Mouse (Mus musculus): ENCODE measurements around the gene Mtrf1l. TPM values are rescaled to one million over a fixed set of nuclear protein-coding genes. Genes with fewer than 3 reads are reported as not detected.
A peak's percentile ranks its signal among the peaks of the same experiment; 100 is the strongest.

Gene Mtrf1l
- total RNA-seq, 1 experiment from 2014 or later, result 8.6 TPM

DNA sequence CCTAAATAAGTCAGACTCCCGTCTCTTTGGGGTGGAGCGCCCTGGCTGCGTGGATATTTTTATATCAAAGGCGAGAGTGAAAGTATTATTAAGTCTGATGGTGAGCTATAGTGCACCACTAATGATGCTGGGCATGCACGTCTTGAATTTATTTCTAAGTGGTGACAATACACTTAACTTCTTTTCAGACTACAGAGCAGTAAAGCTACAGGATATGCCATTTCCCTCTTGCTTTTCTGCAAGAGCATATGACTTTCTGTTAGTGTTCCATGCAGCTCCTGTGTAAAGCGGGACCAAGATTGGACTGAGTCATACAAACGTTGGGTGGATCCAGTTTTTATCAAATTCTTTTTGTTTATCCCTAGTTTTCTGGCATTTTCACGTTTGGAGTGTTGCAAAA, 17.3 kb downstream of the Mtrf1l start:
- ATAC-seq (replicated peaks; ENCODE audit: insufficient number of reproducible peaks, low FRiP score, low TSS enrichment, poor library complexity, severe bottlenecking), result no peak

- peak; percentile 89 for ATAC-seq (replicated peaks; ENCODE audit: insufficient number of reproducible peaks, low FRiP score, low TSS enrichment, poor library complexity, severe bottlenecking)
Measured at GRCm38 (mm10) chr10:5805731-5806307, 17.9 kb downstream of the Mtrf1l start.

DNA sequence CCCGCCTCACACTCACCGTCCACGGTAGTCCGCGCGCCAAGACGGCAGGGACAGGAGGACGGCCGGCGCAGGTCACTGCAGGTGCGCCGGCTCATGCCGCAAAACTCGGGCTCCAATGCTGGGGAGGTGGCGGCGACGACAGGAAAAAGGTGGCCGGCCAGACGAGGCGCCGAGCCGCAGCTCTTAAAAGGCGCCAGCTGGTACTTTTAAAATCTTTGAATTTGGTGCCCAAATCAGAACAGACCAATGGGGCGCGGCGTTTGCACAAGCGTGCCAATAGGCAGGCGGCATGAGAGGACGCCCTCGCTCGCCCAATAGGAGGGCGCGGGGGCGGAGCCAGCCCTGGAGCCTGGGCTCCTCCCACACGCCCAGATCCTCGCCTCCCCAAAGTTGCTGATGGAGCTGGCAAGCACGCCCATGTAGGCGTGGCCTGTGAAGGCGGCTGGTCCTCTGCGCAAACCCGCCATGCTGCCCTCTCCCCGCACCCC, 18.4 kb downstream of the Mtrf1l start, which contains the start of gene Fbxo5:
TSS of gene Fbxo5 (minus strand) at position 358 of the 488 bp plus-strand sequence.
- ATAC-seq (replicated peaks; ENCODE audit: insufficient number of reproducible peaks, low FRiP score, low TSS enrichment, poor library complexity, severe bottlenecking), result peak; percentile 96

DNA sequence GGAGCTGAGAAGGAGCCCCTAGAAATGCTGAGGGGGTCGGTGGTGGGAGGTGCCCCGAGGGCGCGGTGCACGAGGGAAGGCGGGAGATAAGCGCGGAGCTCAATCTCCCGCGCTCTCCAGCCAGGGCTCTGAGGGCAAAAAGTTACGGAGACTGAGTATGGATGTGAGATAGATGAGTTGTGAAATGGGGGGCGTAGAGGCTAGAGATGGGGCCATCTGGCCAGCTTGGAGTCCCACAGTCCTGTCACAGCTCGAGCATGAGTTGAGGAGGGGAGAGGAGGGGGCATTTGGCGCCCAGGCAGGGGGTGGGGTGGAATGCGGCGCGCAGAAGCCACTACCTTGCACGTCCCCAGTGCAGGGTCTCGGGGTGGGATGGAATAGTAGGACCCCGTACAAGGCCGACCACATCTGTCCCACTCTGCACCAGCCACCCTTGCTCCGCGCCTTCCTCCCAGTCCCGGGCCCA, 19.0 kb downstream of the Mtrf1l start:
- ATAC-seq (replicated peaks; ENCODE audit: insufficient number of reproducible peaks, low FRiP score, low TSS enrichment, poor library complexity, severe bottlenecking), result no peak

- ATAC-seq (replicated peaks; ENCODE audit: insufficient number of reproducible peaks, low FRiP score, low TSS enrichment, poor library complexity, severe bottlenecking), result no peak
Measured at GRCm38 (mm10) chr10:5803739-5804138, 20.0 kb downstream of the Mtrf1l start.

DNA sequence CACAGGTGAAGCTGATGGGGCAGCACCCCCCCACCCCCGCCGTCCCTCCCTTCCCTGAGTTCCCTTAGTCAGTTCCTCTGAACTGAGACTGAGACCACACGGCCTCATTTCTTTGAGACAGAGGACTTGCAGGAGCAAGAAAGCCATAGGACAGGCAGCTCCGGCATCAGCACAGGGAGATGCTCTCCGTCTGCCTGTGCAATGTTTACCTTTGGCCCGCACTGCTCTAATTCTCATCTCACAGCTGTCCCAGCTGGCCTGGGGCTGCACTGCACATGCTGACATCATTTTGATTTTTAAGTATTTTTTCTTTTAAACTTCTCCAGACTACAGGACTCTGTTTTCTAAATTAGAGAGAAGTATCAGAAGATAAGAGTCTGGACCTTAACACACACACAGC, 20.8 kb downstream of the Mtrf1l start:
- ATAC-seq (replicated peaks; ENCODE audit: insufficient number of reproducible peaks, low FRiP score, low TSS enrichment, poor library complexity, severe bottlenecking), result no peak

DNA sequence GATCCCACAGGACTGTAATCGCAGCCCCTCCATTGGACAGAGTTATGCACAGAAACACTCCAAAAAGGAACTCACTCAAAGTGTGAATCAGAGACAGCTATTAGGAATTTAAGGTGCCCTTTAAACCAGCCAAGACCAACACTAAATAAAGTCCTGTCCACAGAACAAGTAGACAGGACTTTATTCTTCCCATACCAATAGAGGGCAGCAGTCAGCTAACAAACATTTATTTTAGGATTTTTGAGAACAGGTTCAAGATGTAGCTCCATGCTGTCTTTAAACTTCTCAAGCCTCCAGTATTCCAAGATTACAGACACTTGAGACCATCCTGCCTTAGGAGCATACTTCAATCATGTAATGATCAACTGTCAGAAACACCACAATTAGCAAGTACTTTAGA, 23.2 kb downstream of the Mtrf1l start:
- ATAC-seq (replicated peaks; ENCODE audit: insufficient number of reproducible peaks, low FRiP score, low TSS enrichment, poor library complexity, severe bottlenecking), result no peak

DNA sequence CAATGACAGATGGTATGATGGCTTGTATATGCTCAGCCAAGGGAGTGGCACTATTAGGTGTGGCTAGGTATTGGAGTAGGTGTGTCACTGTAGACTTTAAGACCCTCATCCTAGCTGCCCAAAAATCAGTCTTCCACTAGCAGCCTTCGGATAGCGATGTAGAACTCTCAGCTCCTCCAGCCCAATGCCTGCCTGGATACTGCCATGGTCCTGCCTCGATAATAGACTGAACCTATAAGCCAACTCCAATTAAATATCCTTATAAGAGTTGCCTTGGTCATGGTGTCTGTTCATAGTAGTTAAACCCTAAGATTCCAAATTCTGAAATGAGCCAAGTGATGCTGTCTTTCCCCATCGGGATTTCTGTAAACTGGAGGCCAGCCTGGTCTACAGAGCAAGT, 25.6 kb downstream of the Mtrf1l start:
- no peak for ATAC-seq (replicated peaks; ENCODE audit: insufficient number of reproducible peaks, low FRiP score, low TSS enrichment, poor library complexity, severe bottlenecking)

DNA sequence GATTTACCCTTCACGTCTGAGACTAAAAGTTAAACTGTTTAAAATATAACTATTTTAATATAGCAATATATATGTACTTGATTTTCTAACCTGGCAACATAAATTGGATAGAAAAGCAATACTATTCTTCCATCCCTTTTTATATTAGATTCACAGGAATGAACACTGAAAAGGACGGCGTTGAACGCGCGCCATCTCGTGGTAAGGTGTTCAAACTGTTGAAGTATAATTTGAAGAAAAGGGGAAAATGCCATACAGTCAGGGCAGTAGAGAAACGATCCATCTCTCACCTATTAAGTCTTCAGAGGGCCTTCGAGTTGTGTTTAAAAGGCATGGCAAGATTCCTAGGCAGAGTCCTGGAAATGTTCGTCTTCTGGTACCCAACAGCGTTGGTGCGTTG, 33.1 kb downstream of the Mtrf1l start:
- ATAC-seq (replicated peaks; ENCODE audit: insufficient number of reproducible peaks, low FRiP score, low TSS enrichment, poor library complexity, severe bottlenecking), result no peak

GRCm38 (mm10) chr10:5786923-5787322, 36.8 kb downstream of the Mtrf1l start:
- no peak for ATAC-seq (replicated peaks; ENCODE audit: insufficient number of reproducible peaks, low FRiP score, low TSS enrichment, poor library complexity, severe bottlenecking)

Other genes starting within 250 kb of the Mtrf1l start
- gene Myct1, start 230.1 kb downstream of the Mtrf1l start, total RNA-seq (2017), result 2.4 TPM in 1 of 3 replicates, not detected in the others
- not detected in 3 replicates for gene Vip, start 184.7 kb downstream of the Mtrf1l start, total RNA-seq (2017)
- 4.9 to 5.9 TPM (median 5.1 TPM) in 3 replicates for gene Fbxo5, start 18.3 kb downstream of the Mtrf1l start, total RNA-seq (2017)
- not detected in 3 replicates for gene Rgs17, start 98.5 kb upstream of the Mtrf1l start, total RNA-seq (2017)

All from monocyte, adult 5-6 weeks (primary cell).